Mouse (Mus musculus): ENCODE results near the gene Tspan18.

DNA sequence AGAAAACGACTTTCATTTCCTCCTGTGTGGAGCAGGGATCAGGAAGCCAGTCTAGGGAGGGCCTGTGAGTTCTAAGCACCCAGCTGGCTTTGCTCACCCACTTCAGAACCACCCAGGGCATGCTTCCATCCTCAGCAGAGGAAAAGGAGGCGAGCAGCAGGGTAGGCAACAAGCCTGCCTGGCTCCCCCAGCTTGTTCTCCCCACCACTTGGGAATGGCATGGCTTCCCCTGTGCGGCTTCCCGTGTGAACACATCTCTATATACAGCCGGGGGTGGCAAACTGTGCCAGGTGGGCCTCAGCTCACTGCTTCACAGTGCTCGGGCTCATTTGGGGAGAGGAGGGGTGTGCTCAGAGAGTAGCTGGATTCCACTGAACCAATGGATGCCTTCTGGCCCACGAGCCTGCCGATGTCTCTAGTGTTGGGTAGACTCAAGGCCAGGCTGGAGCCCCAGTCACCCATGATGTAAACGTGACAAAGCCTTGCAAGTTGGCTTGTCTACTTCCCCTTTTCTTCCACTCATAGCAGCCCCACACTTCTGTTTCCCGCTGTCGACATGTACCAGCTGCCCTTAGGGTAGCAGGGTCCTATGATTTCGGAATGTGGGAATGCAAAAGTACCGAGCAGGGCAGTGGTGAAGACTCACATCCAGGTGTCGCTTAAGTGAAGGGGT lies 167.4 kb downstream of the Tspan18 start:
- TF ChIP-seq CTCF (IDR thresholded peaks at IDR 0.05; ENCODE audit: insufficient read depth, low read length) (no peak), POLR2A (IDR thresholded peaks at IDR 0.05; ENCODE audit: borderline replicate concordance, extremely low read depth, low read depth, low read length) (no peak)

All from lung, adult 2 months (tissue).